Mouse (Mus musculus) testis, adult 2 months (tissue): ENCODE measurements around the gene Syn3.

Source experiments
- CTCF ChIP-seq: fragments of 200-500 bp; IDR thresholded peaks from 2 replicates; pipeline ENCODE4 v1.5.1; 2012; ENCODE audit warnings: low read depth, mild to moderate bottlenecking, inconsistent platforms, low read length, moderate library complexity; ENCODE audit not compliant: control insufficient read depth, insufficient read depth, insufficient replicate concordance
- POLR2A ChIP-seq: fragments of 200-500 bp; IDR thresholded peaks from 2 replicates; pipeline ENCODE4 v1.6.1; 2012; ENCODE audit warnings: low read depth, mild to moderate bottlenecking, inconsistent platforms, low read length, moderate library complexity; ENCODE audit not compliant: control insufficient read depth

GRCm38 (mm10) chr10:86243525-86243924, 255.2 kb downstream of the Syn3 start:
- no peak for TF ChIP-seq POLR2A
- TF ChIP-seq CTCF, result no peak
